Mouse (Mus musculus) intestine, embryonic 16.5 days (tissue): Measurements from ENCODE around the gene Mbtps2. TPM values are rescaled to one million over a fixed set of nuclear protein-coding genes. Genes with fewer than 3 reads are reported as not detected.
A peak's percentile ranks its signal among the peaks of the same experiment; 100 is the strongest.

Experiments used
- ATAC-seq: fragments of 200-750 bp; cut with Nextera tagmentation; 2 replicates; pipeline ENCODE4 v1.8.0; 2017; ENCODE audit warnings: moderate TSS enrichment, moderate library complexity
- H3K27ac ChIP-seq: fragments of 300-500 bp; sonication (generic); 2 replicates; pipeline ENCODE4 v1.5.1; 2014; ENCODE audit warnings: mild to moderate bottlenecking, low read length
- H3K27me3 ChIP-seq: fragments of 300-500 bp; sonication (generic); replicated peaks from 2 replicates; pipeline ENCODE4 v1.6.1; 2014; ENCODE audit warnings: low read length, control low read depth, mixed read lengths; ENCODE audit not compliant: control insufficient read depth, insufficient read depth
- H3K36me3 ChIP-seq: fragments of 300-500 bp; sonication (generic); 2 replicates; pipeline ENCODE4 v1.6.1; 2014; ENCODE audit warnings: low read length, control low read depth; ENCODE audit not compliant: control insufficient read depth, insufficient read depth
- H3K4me1 ChIP-seq: fragments of 300-500 bp; sonication (generic); 2 replicates; pipeline ENCODE4 v1.6.1; 2014; ENCODE audit warnings: low read length, control low read depth, mixed read lengths; ENCODE audit not compliant: control insufficient read depth, insufficient read depth
- H3K4me2 ChIP-seq: fragments of 300-500 bp; sonication (generic); 2 replicates; pipeline ENCODE4 v1.6.1; 2014; ENCODE audit warnings: low read depth, low read length, control low read depth
- H3K4me3 ChIP-seq: fragments of 300-500 bp; sonication (generic); 2 replicates; pipeline ENCODE4 v1.5.1; 2014; ENCODE audit warnings: mild to moderate bottlenecking, low read length
- H3K9ac ChIP-seq: fragments of 300-500 bp; sonication (generic); 2 replicates; pipeline ENCODE4 v1.6.1; 2014; ENCODE audit warnings: low read depth, low read length
- H3K9me3 ChIP-seq: fragments of 300-500 bp; sonication (generic); 2 replicates; pipeline ENCODE4 v1.6.1; 2016; ENCODE audit warnings: low read length, control low read depth; ENCODE audit not compliant: control insufficient read depth
- WGBS: fragments of 180-500 bp; shearing (Covaris S2); extraction: QIAGEN DNeasy Blood & Tissue Kit; methylation state at CpG from one replicate; pipeline ENCODE4 v1.1.7; 2014; 5-methylcytosine and 5-hydroxymethylcytosine counted together
- polyA plus RNA-seq: library from polyadenylated mRNA; unstranded; fragments of >200 nt; fragmentation: Nextera tagmentation; extraction: Ambion mirVana; gene quantifications from 2 replicates; pipeline ENCODE4 v1.2.1, GENCODE M21; 2015

Mbtps2 gene
- polyA plus RNA-seq, 1 experiment from 2014 or later: 17.9 TPM

DNA sequence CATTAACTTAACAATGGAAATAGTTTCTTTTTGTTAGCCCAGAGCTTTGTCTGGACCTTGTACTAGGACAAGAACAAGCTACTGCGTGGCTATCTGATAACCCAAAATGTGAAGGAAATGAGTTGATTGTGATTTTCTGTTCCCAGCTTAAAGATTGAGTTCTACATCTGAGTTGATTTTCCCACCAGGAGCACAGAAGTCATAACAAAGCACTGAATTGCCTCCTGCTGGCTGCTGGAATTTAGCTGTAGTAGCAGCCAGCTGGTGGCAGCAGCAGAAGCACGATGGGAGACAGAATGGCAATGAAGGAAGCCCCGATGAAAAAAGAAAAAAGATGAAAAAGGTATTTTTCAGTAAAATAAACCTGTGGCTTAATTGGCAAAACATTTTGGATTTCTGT is 2.9 kb upstream of the Mbtps2 start:
- no peak overlapping the region for H3K4me2 ChIP-seq
- no peak overlapping the region for H3K27ac ChIP-seq
- H3K36me3 ChIP-seq: no peaks in the 10 kb centered on the region
- no peaks in the 10 kb centered on the region for H3K27me3 ChIP-seq
- H3K9me3 ChIP-seq: no peaks in the 10 kb centered on the region
- no peak overlapping the region for H3K9ac ChIP-seq
- ATAC-seq: no peak
- WGBS: 16% methylated on average over 3 of the region's 3 CpGs
- no peaks in the 10 kb centered on the region; the same call in 1 of the 2 replicates for H3K4me1 ChIP-seq
- no peak overlapping the region for H3K4me3 ChIP-seq

DNA sequence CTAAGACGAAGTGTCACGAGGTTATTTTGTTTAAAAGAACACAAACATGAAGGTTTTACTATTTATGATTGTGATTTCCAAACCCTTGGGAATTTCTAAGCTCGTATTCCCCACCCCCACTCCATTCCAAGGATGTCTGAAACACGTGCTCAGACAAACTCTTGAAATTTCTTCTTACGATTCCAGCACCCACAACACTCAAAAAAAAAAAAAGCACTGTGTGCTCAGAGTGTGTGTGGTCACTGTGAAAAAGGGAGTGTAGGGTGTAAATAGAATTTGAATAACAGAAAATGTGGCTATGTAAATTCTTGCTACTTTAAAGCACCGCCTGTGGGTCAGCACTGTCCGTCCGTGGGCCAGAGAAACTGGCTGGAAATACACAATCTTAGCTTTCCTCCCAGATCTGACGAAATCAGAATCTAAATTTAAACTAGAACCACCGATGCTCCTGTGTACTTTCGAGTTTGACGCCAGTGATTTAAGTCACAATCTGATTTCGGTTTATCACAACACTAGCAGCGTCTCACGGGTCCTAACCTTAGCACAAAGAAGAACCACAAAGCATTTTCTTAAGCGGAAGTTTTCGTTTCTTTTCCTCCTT is 830 bp downstream of the Mbtps2 start:
- Histone ChIP-seq H3K27me3 (no peaks in the 10 kb centered on the region), H3K27ac (peak overlapping the region; percentile 90), H3K4me2 (peak overlapping the region; percentile 43), H3K36me3 (no peaks in the 10 kb centered on the region), H3K9ac (peak overlapping the region; percentile 83), H3K9me3 (no peaks in the 10 kb centered on the region), H3K4me1 (no peaks in the 10 kb centered on the region; the same call in 1 of the 2 replicates), H3K4me3 (peak overlapping the region; percentile 67)
- 19% methylated on average over 17 of the region's 17 CpGs for WGBS
- peak; percentile 46 for ATAC-seq

DNA sequence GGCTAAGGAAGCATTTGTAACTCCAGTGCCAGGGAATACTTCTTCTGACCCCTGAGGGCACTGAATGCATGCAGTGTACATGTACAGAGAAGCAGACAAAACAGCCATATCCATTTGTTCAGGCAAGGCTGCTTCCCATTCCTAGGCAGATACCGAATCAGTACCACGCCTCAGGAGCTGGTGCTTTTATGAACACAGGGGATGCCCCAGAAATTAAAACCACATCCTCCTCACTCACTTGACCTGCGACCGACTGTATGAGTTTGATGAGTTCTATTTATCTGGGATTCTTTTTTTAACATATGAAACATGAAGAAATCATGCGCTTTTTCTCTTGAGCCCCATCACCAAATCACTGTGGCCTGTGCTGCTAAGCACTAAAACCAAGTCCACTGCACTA is 1.7 kb downstream of the Mbtps2 start:
- H3K4me3 ChIP-seq: peak overlapping the region; percentile 67
- H3K27me3 ChIP-seq: no peaks in the 10 kb centered on the region
- WGBS: 70% methylated on average over 5 of the region's 5 CpGs
- no peak for ATAC-seq
- H3K27ac ChIP-seq: no peak overlapping the region
- H3K36me3 ChIP-seq: no peaks in the 10 kb centered on the region
- peak overlapping the region; percentile 39; the same call in 1 of the 2 replicates for H3K9ac ChIP-seq
- H3K4me2 ChIP-seq: peak overlapping the region; percentile 43
- H3K4me1 ChIP-seq: no peaks in the 10 kb centered on the region; the same call in 1 of the 2 replicates
- H3K9me3 ChIP-seq: no peaks in the 10 kb centered on the region

DNA sequence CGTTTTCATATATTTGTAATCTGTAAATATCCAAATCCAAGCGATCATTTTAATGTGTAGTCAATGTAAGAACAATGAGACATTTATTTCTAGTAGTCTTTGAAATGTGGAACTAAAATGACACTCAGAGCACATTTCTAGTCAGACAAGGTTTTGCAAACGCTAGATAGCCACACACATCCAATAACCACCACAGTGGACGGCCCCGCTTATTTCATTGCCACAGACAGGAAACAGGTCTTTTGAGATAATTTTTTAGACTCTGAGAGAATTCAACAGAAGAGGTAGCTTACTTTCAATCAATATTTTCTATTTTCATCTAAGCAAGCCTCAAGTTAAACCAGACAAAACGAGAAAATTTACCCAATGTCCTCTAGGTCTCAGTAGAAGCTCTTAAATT is 2.6 kb downstream of the Mbtps2 start:
- Histone ChIP-seq H3K9me3 (no peaks in the 10 kb centered on the region), H3K9ac (no peak overlapping the region), H3K4me1 (no peaks in the 10 kb centered on the region; the same call in 1 of the 2 replicates), H3K36me3 (no peaks in the 10 kb centered on the region), H3K4me2 (no peak overlapping the region), H3K27me3 (no peaks in the 10 kb centered on the region), H3K4me3 (no peak overlapping the region), H3K27ac (no peak overlapping the region)
- 83% methylated on average over 6 of the region's 6 CpGs for WGBS
- no peak for ATAC-seq

DNA sequence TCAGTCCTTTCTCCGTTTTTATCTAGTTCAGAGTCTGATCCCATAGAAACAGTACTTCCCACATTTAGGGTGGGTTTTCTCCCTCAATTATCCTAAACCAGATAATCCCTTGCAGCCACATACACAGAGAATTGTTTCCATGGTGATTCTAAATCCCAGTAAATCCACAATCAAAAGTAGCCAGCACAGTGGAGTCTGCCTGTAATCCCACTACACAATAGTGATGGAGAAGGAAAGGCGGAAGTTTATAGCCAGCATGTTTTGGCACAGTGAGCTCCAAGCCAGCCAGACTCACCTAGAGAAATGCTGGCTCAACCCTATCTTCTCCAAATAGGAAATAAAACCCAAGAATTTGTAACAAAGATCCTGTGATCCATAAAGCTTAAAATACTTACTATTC is 3.9 kb downstream of the Mbtps2 start:
- Histone ChIP-seq H3K27ac (no peak overlapping the region), H3K4me2 (no peak overlapping the region), H3K9ac (no peak overlapping the region), H3K4me1 (no peaks in the 10 kb centered on the region; the same call in 1 of the 2 replicates), H3K9me3 (no peaks in the 10 kb centered on the region), H3K4me3 (no peak overlapping the region), H3K36me3 (no peaks in the 10 kb centered on the region), H3K27me3 (no peaks in the 10 kb centered on the region)
- WGBS: 82% methylated on average over 2 of the region's 2 CpGs
- ATAC-seq: no peak

DNA sequence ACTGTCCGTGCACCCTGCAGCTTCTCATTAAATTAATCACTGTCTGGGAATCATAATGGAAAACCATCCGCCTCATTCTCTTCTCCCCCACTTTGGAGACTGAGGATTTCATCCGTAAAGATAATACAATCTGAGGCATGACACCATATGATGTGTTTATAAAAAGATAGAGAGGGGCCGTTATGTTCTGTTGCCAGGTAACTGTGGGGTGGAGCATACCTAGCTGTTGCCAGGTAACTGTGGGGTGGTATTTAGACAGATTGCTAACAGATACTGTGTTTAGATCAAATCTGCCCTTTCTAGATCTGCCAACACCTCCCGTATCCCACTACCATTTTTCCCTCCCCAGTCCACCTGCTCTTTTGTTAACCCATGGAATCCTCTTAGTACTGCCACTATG is 11.5 kb downstream of the Mbtps2 start:
- ATAC-seq: no peak
- Histone ChIP-seq H3K36me3 (no peaks in the 10 kb centered on the region), H3K9ac (no peak overlapping the region), H3K9me3 (no peaks in the 10 kb centered on the region), H3K4me2 (no peak overlapping the region), H3K27me3 (no peaks in the 10 kb centered on the region), H3K27ac (no peak overlapping the region), H3K4me1 (no peaks in the 10 kb centered on the region), H3K4me3 (no peak overlapping the region)
- WGBS: 62% methylated on average over 5 of the region's 5 CpGs

DNA sequence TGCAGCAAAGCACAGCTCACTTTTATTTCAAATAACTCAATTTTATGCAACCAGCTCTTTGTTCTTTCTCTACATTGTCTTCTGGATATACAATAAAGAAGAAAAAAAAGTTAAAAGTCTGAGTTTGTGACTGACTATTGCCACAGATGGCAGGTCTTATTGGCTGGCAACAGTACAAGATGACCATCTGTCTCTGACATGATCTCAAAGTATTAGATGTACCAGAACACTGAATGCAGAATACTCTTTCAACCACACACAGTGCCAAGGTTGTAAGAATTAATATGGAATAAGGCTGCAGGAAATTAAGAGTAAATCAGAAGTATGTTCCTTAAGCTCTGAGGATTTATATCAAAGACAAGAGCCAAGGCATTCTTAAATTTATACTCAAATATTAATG is 12.1 kb downstream of the Mbtps2 start:
- Histone ChIP-seq H3K9ac (no peak overlapping the region), H3K4me1 (no peaks in the 10 kb centered on the region), H3K36me3 (no peaks in the 10 kb centered on the region), H3K27me3 (no peaks in the 10 kb centered on the region), H3K27ac (no peak overlapping the region), H3K4me3 (no peak overlapping the region), H3K9me3 (no peaks in the 10 kb centered on the region), H3K4me2 (no peak overlapping the region)
- no peak for ATAC-seq

DNA sequence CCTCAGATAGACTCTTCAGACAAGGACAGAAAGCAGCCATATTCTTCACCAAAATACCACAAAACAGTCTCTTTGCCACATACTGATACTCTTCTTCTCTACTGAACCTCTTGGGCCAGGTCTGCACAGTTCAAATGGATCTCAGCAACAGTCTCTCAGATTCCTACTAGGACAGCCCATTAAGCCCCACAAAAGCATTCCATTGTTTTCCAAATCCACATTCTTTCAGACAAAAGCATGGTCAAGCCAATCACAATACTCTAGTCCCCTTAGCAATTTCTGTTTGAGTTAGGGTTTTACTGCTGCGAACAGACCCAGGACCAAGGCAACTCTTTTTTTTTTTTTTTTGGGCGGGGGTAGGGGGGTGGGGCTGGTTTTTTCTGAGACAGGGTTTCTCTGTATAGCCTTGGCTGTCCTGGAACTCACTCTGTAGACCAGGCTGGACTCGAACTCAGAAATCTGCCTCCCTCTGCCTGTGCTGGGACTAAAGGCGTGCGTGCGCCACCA is 19.4 kb downstream of the Mbtps2 start:
- H3K4me1 ChIP-seq: no peaks in the 10 kb centered on the region
- H3K4me2 ChIP-seq: no peak overlapping the region
- H3K9me3 ChIP-seq: no peaks in the 10 kb centered on the region
- no peak for ATAC-seq
- WGBS: 88% methylated on average over 6 of the region's 6 CpGs
- no peak overlapping the region for H3K9ac ChIP-seq
- no peak overlapping the region for H3K4me3 ChIP-seq
- H3K27ac ChIP-seq: no peak overlapping the region
- H3K27me3 ChIP-seq: no peaks in the 10 kb centered on the region
- no peaks in the 10 kb centered on the region for H3K36me3 ChIP-seq

DNA sequence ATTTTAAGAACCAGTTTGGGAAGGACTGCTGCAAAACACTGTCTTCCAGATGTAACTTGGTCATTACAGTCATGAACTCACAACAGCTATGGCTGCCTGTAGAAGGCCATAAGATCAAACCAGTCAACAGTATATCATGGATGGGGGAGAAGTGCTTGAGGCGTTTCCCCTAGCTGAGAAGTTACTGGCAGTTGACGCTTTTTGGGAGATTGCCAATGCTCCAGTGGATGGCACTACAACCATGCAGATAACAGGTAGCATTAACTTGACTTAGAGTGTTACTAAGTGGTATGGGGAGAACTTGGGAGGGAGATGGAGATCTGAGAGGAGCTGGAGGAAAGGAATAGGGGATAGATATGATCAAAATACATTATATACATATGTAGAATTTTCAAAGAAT is 23.8 kb downstream of the Mbtps2 start:
- H3K36me3 ChIP-seq: no peaks in the 10 kb centered on the region
- H3K27me3 ChIP-seq: no peaks in the 10 kb centered on the region
- H3K4me1 ChIP-seq: no peaks in the 10 kb centered on the region
- WGBS: 80% methylated on average over 2 of the region's 2 CpGs
- H3K4me2 ChIP-seq: no peak overlapping the region
- H3K4me3 ChIP-seq: no peak overlapping the region
- no peak overlapping the region for H3K27ac ChIP-seq
- H3K9me3 ChIP-seq: no peaks in the 10 kb centered on the region
- ATAC-seq: no peak
- H3K9ac ChIP-seq: no peak overlapping the region

DNA sequence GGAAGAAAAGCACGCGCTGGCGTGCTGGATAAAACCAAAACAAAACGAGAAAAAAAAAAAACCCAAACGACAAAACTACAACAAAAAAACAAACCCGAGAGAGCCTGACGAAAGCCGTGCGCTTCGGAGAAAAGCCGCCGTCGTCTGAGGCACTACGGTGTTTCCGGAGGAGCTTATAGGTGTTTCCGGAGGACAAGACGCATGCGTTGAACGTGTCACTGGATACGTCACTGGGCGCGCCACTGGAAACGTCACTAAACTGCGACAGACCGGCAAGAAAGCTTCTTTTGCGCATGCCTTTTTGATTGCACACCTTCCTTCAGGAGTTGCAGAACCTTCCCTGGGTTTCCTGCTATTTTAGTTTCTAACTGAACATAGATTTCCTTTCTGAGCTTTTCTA is 29.7 kb downstream of the Mbtps2 start, which contains the start of gene Yy2:
Gene Yy2 (minus strand): TSS at position 146 of the 400 bp plus-strand sequence.
- H3K27me3 ChIP-seq: no peaks in the 10 kb centered on the region
- no peak for ATAC-seq
- 89% methylated on average over 26 of the region's 26 CpGs for WGBS
- no peak within 1 kb of the TSS for H3K4me2 ChIP-seq
- H3K4me3 ChIP-seq: no peak within 1 kb of the TSS
- H3K4me1 ChIP-seq: no peaks in the 10 kb centered on the region
- H3K27ac ChIP-seq: no peak within 1 kb of the TSS
- H3K36me3 ChIP-seq: no peaks in the 10 kb centered on the region
- no peaks in the 10 kb centered on the region for H3K9me3 ChIP-seq
- H3K9ac ChIP-seq: no peak within 1 kb of the TSS
